In the genomic region with DNA sequence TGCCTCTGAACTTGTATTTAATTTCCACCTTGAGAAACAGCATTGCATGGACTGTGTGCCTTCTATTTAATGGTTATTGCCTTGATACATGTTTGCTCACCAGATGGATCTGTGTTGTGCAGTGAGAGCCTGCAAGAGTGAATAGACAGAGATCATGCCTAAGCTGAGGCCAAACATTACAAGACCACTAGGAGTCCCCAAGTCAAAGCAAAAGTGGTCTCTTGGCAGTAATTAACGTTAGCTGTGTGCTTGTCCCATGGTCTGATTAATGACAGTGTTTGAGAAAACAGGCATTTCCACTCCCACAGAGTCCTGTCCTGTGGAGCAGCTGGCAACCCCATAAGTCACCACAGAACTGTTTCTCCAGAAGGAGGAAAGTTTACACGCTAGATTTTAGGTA, we compare ENCODE assay signal across 19 mouse cellular contexts.
DNase-seq lines count a peak whose midpoint lies in the region; ATAC-seq and TF ChIP-seq lines count a peak whose summit lies in the region.
"Had no signal": no experiment of that assay in that cellular context is flagged by ENCODE, and none has a peak within 500 bp of the region (broad histone marks: within the 10 kb centered on the region; RNA-seq: fewer than 3 reads in every experiment).

No protein-coding gene starts in this region.

- H3K9ac ChIP-seq in hindbrain, embryonic 13.5 days = no peak overlapping the region
- H3K9ac ChIP-seq in hindbrain, embryonic 12.5 days = no peak overlapping the region
- no peak overlapping the region for H3K9ac ChIP-seq in liver, postnatal 0 days (replicated peaks)
- no peak overlapping the region for H3K9ac ChIP-seq in liver, embryonic 12.5 days
- no peak overlapping the region for H3K9ac ChIP-seq in hindbrain, embryonic 14.5 days
- no peak overlapping the region for H3K9ac ChIP-seq in neural tube, embryonic 15.5 days (replicated peaks)
- H3K9ac ChIP-seq: embryonic facial prominence, embryonic 12.5 days; limb, embryonic 15.5 days; midbrain, embryonic 12.5 days had no signal

- TF ChIP-seq CTCF in liver, postnatal 0 days (IDR thresholded peaks at IDR 0.05; ENCODE audit: low read depth) = 0 out of 2 replicates have a peak, but pooled peaks have one; percentile 9

- no peak for TF ChIP-seq EP300 in liver, postnatal 0 days (IDR thresholded peaks at IDR 0.05; ENCODE audit: low read depth)

- no peak overlapping the region for H3K4me2 ChIP-seq in hindbrain, embryonic 13.5 days
- H3K4me2 ChIP-seq in hindbrain, embryonic 12.5 days (replicated peaks) = no peak overlapping the region
- H3K4me2 ChIP-seq in liver, postnatal 0 days (ENCODE audit: low read depth, low read length) = no peak overlapping the region
- H3K4me2 ChIP-seq in liver, embryonic 12.5 days = no peak overlapping the region
- H3K4me2 ChIP-seq in hindbrain, embryonic 14.5 days (replicated peaks) = no peak overlapping the region
- no peak overlapping the region for H3K4me2 ChIP-seq in neural tube, embryonic 15.5 days
- H3K4me2 ChIP-seq: embryonic facial prominence, embryonic 12.5 days; limb, embryonic 15.5 days; midbrain, embryonic 12.5 days had no signal

- H3K9me3 ChIP-seq in hindbrain, embryonic 13.5 days = no peaks in the 10 kb centered on the region
- H3K9me3 ChIP-seq in hindbrain, embryonic 12.5 days (replicated peaks) = no peaks in the 10 kb centered on the region
- no peaks in the 10 kb centered on the region for H3K9me3 ChIP-seq in liver, postnatal 0 days (ENCODE audit: low read length)
- no peaks in the 10 kb centered on the region for H3K9me3 ChIP-seq in liver, embryonic 12.5 days (replicated peaks)
- H3K9me3 ChIP-seq in hindbrain, embryonic 14.5 days (ENCODE audit: control insufficient read depth, low read length) = no peaks in the 10 kb centered on the region
- H3K9me3 ChIP-seq in neural tube, embryonic 15.5 days (replicated peaks) = no peaks in the 10 kb centered on the region
- H3K9me3 ChIP-seq: embryonic facial prominence, embryonic 12.5 days; limb, embryonic 15.5 days; midbrain, embryonic 12.5 days had no signal

- no peak for DNase-seq in liver, postnatal 0 days
- no peak for DNase-seq in hindbrain, embryonic 14.5 days (ENCODE audit: low spot score)
- DNase-seq in frontal cortex, postnatal 14 days (ENCODE audit: low spot score in 2 of 2) = no peak
- DNase-seq: adrenal gland, postnatal 25 days; B cell, adult 2 months; cerebellum, postnatal 10 days; gastrocnemius, adult 2 months; heart, adult 2 months; heart, postnatal 10 days; right cerebral cortex, adult 18-20 months; thymus, postnatal 36 days had no signal

- H3K4me1 ChIP-seq in hindbrain, embryonic 13.5 days (replicated peaks) = peaks cover 3% of the 10 kb centered on the region; the same call in 1 of the 2 replicates
- H3K4me1 ChIP-seq in hindbrain, embryonic 12.5 days = no peaks in the 10 kb centered on the region
- peaks cover 3% of the 10 kb centered on the region; the same call in 1 of the 2 replicates for H3K4me1 ChIP-seq in liver, postnatal 0 days (ENCODE audit: insufficient read depth)
- no peaks in the 10 kb centered on the region for H3K4me1 ChIP-seq in liver, embryonic 12.5 days
- no peaks in the 10 kb centered on the region for H3K4me1 ChIP-seq in hindbrain, embryonic 14.5 days (replicated peaks; ENCODE audit: control insufficient read depth, insufficient read depth, low read length)
- H3K4me1 ChIP-seq in neural tube, embryonic 15.5 days = peaks cover 4% of the 10 kb centered on the region; the same call in 1 of the 2 replicates
- H3K4me1 ChIP-seq: embryonic facial prominence, embryonic 12.5 days; limb, embryonic 15.5 days; midbrain, embryonic 12.5 days had no signal

- no peak overlapping the region for H3K27ac ChIP-seq in hindbrain, embryonic 13.5 days
- H3K27ac ChIP-seq in hindbrain, embryonic 12.5 days = no peak overlapping the region
- H3K27ac ChIP-seq in liver, postnatal 0 days (ENCODE audit: low read depth) = no peak overlapping the region
- no peak overlapping the region for H3K27ac ChIP-seq in liver, embryonic 12.5 days
- no peak overlapping the region for H3K27ac ChIP-seq in hindbrain, embryonic 14.5 days
- no peak overlapping the region for H3K27ac ChIP-seq in neural tube, embryonic 15.5 days (replicated peaks)
- H3K27ac ChIP-seq: embryonic facial prominence, embryonic 12.5 days; gastrocnemius, adult 2 months; heart, adult 2 months; limb, embryonic 15.5 days; midbrain, embryonic 12.5 days had no signal

- no peaks in the 10 kb centered on the region for H3K27me3 ChIP-seq in hindbrain, embryonic 13.5 days
- no peaks in the 10 kb centered on the region for H3K27me3 ChIP-seq in hindbrain, embryonic 12.5 days
- no peaks in the 10 kb centered on the region for H3K27me3 ChIP-seq in liver, postnatal 0 days (ENCODE audit: insufficient read depth, low read length)
- no peaks in the 10 kb centered on the region for H3K27me3 ChIP-seq in liver, embryonic 12.5 days (replicated peaks)
- no peaks in the 10 kb centered on the region for H3K27me3 ChIP-seq in hindbrain, embryonic 14.5 days (ENCODE audit: control insufficient read depth, insufficient read depth, low read length)
- H3K27me3 ChIP-seq in neural tube, embryonic 15.5 days (replicated peaks) = no peaks in the 10 kb centered on the region
- H3K27me3 ChIP-seq: embryonic facial prominence, embryonic 12.5 days; limb, embryonic 15.5 days; midbrain, embryonic 12.5 days had no signal

- peak; percentile 68 for ATAC-seq in hindbrain, embryonic 13.5 days (ENCODE audit: low FRiP score)
- no peak for ATAC-seq in hindbrain, embryonic 12.5 days (ENCODE audit: low FRiP score)
- no peak for ATAC-seq in liver, postnatal 0 days
- ATAC-seq in liver, embryonic 12.5 days = no peak
- peak; percentile 59; the same call in 1 of the 2 replicates for ATAC-seq in hindbrain, embryonic 14.5 days (ENCODE audit: low FRiP score)
- ATAC-seq in neural tube, embryonic 15.5 days (ENCODE audit: low FRiP score) = peak; percentile 31; the same call in 1 of the 2 replicates
- no peak for ATAC-seq in megakaryocyte, adult 5-6 weeks (ENCODE audit: poor library complexity, severe bottlenecking)

- no peak overlapping the region for H3K4me3 ChIP-seq in hindbrain, embryonic 13.5 days
- no peak overlapping the region for H3K4me3 ChIP-seq in hindbrain, embryonic 12.5 days
- H3K4me3 ChIP-seq in liver, postnatal 0 days (ENCODE audit: low read depth, low read length) = no peak overlapping the region
- no peak overlapping the region for H3K4me3 ChIP-seq in liver, embryonic 12.5 days
- H3K4me3 ChIP-seq in hindbrain, embryonic 14.5 days (replicated peaks; ENCODE audit: low read length) = no peak overlapping the region
- no peak overlapping the region for H3K4me3 ChIP-seq in neural tube, embryonic 15.5 days (replicated peaks)
- H3K4me3 ChIP-seq: embryonic facial prominence, embryonic 12.5 days; gastrocnemius, adult 2 months; heart, adult 2 months; limb, embryonic 15.5 days; midbrain, embryonic 12.5 days had no signal

- WGBS in hindbrain, embryonic 13.5 days = 34% methylated on average over 2 of the region's 2 CpGs
- 43% methylated on average over 2 of the region's 2 CpGs for WGBS in hindbrain, embryonic 12.5 days
- 49% methylated on average over 2 of the region's 2 CpGs for WGBS in liver, postnatal 0 days (ENCODE audit: insufficient replicate concordance)
- WGBS in liver, embryonic 12.5 days (ENCODE audit: insufficient replicate concordance) = 42% methylated on average over 2 of the region's 2 CpGs
- WGBS in hindbrain, embryonic 14.5 days = 38% methylated on average over 2 of the region's 2 CpGs
- 17% methylated on average over 2 of the region's 2 CpGs for WGBS in neural tube, embryonic 15.5 days

- no peaks in the 10 kb centered on the region for H3K36me3 ChIP-seq in hindbrain, embryonic 13.5 days
- no peaks in the 10 kb centered on the region for H3K36me3 ChIP-seq in hindbrain, embryonic 12.5 days
- no peaks in the 10 kb centered on the region for H3K36me3 ChIP-seq in liver, postnatal 0 days (replicated peaks; ENCODE audit: insufficient read depth, low read length)
- no peaks in the 10 kb centered on the region for H3K36me3 ChIP-seq in liver, embryonic 12.5 days
- H3K36me3 ChIP-seq in hindbrain, embryonic 14.5 days (replicated peaks; ENCODE audit: control insufficient read depth, insufficient read depth) = no peaks in the 10 kb centered on the region
- no peaks in the 10 kb centered on the region for H3K36me3 ChIP-seq in neural tube, embryonic 15.5 days
- H3K36me3 ChIP-seq: embryonic facial prominence, embryonic 12.5 days; limb, embryonic 15.5 days; midbrain, embryonic 12.5 days had no signal

Comparison
In these comparisons a context has a peak if more than half of its experiments do, and no peak if none do; other contexts are left out.
1. ATAC-seq: peak in hindbrain, embryonic 13.5 days (single experiment), hindbrain, embryonic 14.5 days (single experiment) and neural tube, embryonic 15.5 days (single experiment); none in hindbrain, embryonic 12.5 days (single experiment), liver, postnatal 0 days (single experiment), liver, embryonic 12.5 days (single experiment) and megakaryocyte, adult 5-6 weeks (single experiment).